In the genomic region with DNA sequence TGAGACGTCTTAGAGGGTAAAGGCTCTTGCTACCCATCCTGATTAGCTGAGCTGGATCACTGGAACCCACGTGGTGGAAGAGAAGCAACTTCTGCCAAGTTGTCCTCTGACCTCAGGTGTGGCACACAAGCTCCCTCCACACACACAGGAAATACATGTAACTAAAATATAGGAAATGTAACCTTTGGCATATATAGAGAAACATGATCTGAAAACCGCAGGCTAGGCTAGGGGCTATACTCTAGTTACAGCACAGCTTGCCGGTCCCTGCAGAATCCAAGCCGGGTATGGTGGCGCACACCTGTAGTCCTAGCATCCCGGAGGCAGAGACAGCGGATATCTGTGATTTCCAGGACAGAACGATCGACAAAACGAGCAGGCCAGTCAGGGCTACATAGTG, we compare ENCODE assay signal across 8 mouse cellular contexts. TPM values are rescaled to one million over a fixed set of nuclear protein-coding genes. Genes with fewer than 3 reads are reported as not detected.
DNase-seq lines count a peak whose midpoint lies in the region; ATAC-seq and TF ChIP-seq lines count a peak whose summit lies in the region.

No protein-coding gene starts in this region.

- DNase-seq in lung, postnatal 0 days (ENCODE audit: low spot score): peak; percentile 34
- DNase-seq in lung, postnatal 14 days: no peak
- DNase-seq in hindbrain, embryonic 10.5 days (ENCODE audit: low spot score): no peak
- DNase-seq in retina, embryonic 14.5 days (ENCODE audit: low spot score): no peak
- DNase-seq in thymus, postnatal 4 days: no peak
- no peak for DNase-seq in frontal cortex, adult 2 months (ENCODE audit: extremely low spot score in 1 of 2, low spot score in 1 of 2)

- peak; percentile 13 for ATAC-seq in lung, postnatal 0 days
- ATAC-seq in common myeloid progenitor, adult 5-6 weeks (replicated peaks; ENCODE audit: low read depth, poor library complexity, severe bottlenecking): peak; percentile 4; the same call in 1 of the 2 replicates

- no peaks in the 10 kb centered on the region for H3K27me3 ChIP-seq in lung, postnatal 0 days (replicated peaks; ENCODE audit: insufficient read depth, low read length)
- no peaks in the 10 kb centered on the region for H3K27me3 ChIP-seq in hindbrain, embryonic 10.5 days (ENCODE audit: insufficient read depth, poor library complexity, severe bottlenecking)

- peak overlapping the region; percentile 87 for H3K4me2 ChIP-seq in lung, postnatal 0 days (replicated peaks; ENCODE audit: low read depth, low read length)

- WGBS in lung, postnatal 0 days: under 1% methylated on average over 11 of the region's 11 CpGs
- 1% methylated on average over 11 of the region's 11 CpGs for WGBS in hindbrain, embryonic 10.5 days
- WGBS in macrophage (ENCODE audit: missing documents): under 1% methylated on average over 11 of the region's 11 CpGs

- H3K27ac ChIP-seq in lung, postnatal 0 days (ENCODE audit: low read length): peak overlapping the region; percentile 96
- H3K27ac ChIP-seq in hindbrain, embryonic 10.5 days: peak overlapping the region; percentile 91
- H3K27ac ChIP-seq in macrophage: peak overlapping the region; percentile 89

- peak overlapping the region; percentile 48 for H3K9ac ChIP-seq in lung, postnatal 0 days (replicated peaks; ENCODE audit: low read depth)

- TF ChIP-seq EP300 in lung, postnatal 0 days (IDR thresholded peaks at IDR 0.05): no peak

- no peaks in the 10 kb centered on the region for H3K9me3 ChIP-seq in lung, postnatal 0 days (ENCODE audit: low read length)
- no peaks in the 10 kb centered on the region for H3K9me3 ChIP-seq in hindbrain, embryonic 10.5 days

- H3K36me3 ChIP-seq in lung, postnatal 0 days (ENCODE audit: insufficient read depth, low read length): no peaks in the 10 kb centered on the region
- peaks cover 26% of the 10 kb centered on the region for H3K36me3 ChIP-seq in hindbrain, embryonic 10.5 days
- H3K36me3 ChIP-seq in macrophage (ENCODE audit: inconsistent target): peaks cover 13% of the 10 kb centered on the region; the same call in 1 of the 2 replicates

- TF ChIP-seq CTCF in lung, postnatal 0 days (IDR thresholded peaks at IDR 0.05): no peak

- peak overlapping the region; percentile 62 for H3K4me3 ChIP-seq in lung, postnatal 0 days (ENCODE audit: low read depth, low read length)
- peak overlapping the region; percentile 68 for H3K4me3 ChIP-seq in hindbrain, embryonic 10.5 days
- H3K4me3 ChIP-seq in macrophage (ENCODE audit: inconsistent target): peak overlapping the region; percentile 92

- H3K79me2 ChIP-seq in macrophage (ENCODE audit: inconsistent target): peaks cover 18% of the 10 kb centered on the region

- H3K4me1 ChIP-seq in lung, postnatal 0 days (ENCODE audit: insufficient read depth, low read depth, low read length): peaks cover 8% of the 10 kb centered on the region; the same call in 1 of the 2 replicates
- H3K4me1 ChIP-seq in hindbrain, embryonic 10.5 days (replicated peaks): peaks cover 29% of the 10 kb centered on the region

RNA-seq across cellular contexts. Expression of gene Thumpd3, which starts 0.5 kb away (rescaled TPM):
- 24.0 and 25.3 TPM in 2 replicates for polyA plus RNA-seq in lung, postnatal 0 days (2015; fragmentation: Nextera tagmentation; extraction: Ambion mirVana)
- total RNA-seq in common myeloid progenitor, adult 5-6 weeks (2017): 94.2 and 98.8 TPM in 2 replicates
- polyA plus RNA-seq in hindbrain, embryonic 10.5 days (2016; fragmentation: Nextera tagmentation; extraction: Ambion mirVana): 61.0 and 66.1 TPM in 2 replicates
- total RNA-seq in macrophage (2018; cell fraction: chromatin; rRNA removed): 100 to 1,000 TPM in 7 of 26 experiments, 10 to 100 TPM in 19; 33.1 to 122 (median 72.7) TPM
- total RNA-seq in macrophage (2018; cell fraction: cytosol; rRNA removed): 10 to 100 TPM; 20.9 to 50.2 (median 38.7) TPM
- total RNA-seq in macrophage (2018; cell fraction: nucleus; rRNA removed): 100 to 1,000 TPM in 3 of 26 experiments, 10 to 100 TPM in 23; 27.5 to 104 (median 53.4) TPM
- polyA plus RNA-seq in macrophage (2018): 41.1 to 75.6 TPM (median 49.0 TPM) in 3 replicates
- polyA plus RNA-seq in frontal cortex, adult 2 months (2012; rRNA removed): 18.4 and 21.3 TPM in 2 replicates

RNA-seq across cellular contexts. Expression of gene Setd5, which starts 31.6 kb away (rescaled TPM):
- polyA plus RNA-seq in lung, postnatal 0 days (2015; fragmentation: Nextera tagmentation; extraction: Ambion mirVana): 44.2 and 44.9 TPM in 2 replicates
- total RNA-seq in common myeloid progenitor, adult 5-6 weeks (2017): 71.5 and 92.1 TPM in 2 replicates
- polyA plus RNA-seq in hindbrain, embryonic 10.5 days (2016; fragmentation: Nextera tagmentation; extraction: Ambion mirVana): 71.2 and 82.4 TPM in 2 replicates
- 100 to 1,000 TPM; 348 to 591 (median 473) TPM for total RNA-seq in macrophage (2018; cell fraction: chromatin; rRNA removed)
- total RNA-seq in macrophage (2018; cell fraction: cytosol; rRNA removed): 10 to 100 TPM; 36.6 to 74.0 (median 48.2) TPM
- 100 to 1,000 TPM; 204 to 350 (median 274) TPM for total RNA-seq in macrophage (2018; cell fraction: nucleus; rRNA removed)
- polyA plus RNA-seq in macrophage (2018): 27.9 to 33.4 TPM (median 30.4 TPM) in 3 replicates
- 54.5 and 62.1 TPM in 2 replicates for polyA plus RNA-seq in frontal cortex, adult 2 months (2012; rRNA removed)
